Mouse (Mus musculus) CH12.LX (cell line): ENCODE results near the gene 1700008O03Rik. TPM values are rescaled to one million over a fixed set of nuclear protein-coding genes. Genes with fewer than 3 reads are reported as not detected.

Experiments used
- DNase-seq: peaks from one replicate; pipeline ENCODE4 v3.0.0-alpha.2; 2013; ENCODE audit errors: extremely low read depth
- H3K27ac ChIP-seq: 2 replicates; pipeline ENCODE4 v1.5.1; 2012; ENCODE audit warnings: low read depth, mild to moderate bottlenecking, control low read depth, moderate library complexity; ENCODE audit not compliant: insufficient read depth
- H3K27me3 ChIP-seq: replicated peaks from 2 replicates; pipeline ENCODE3; 2012; ENCODE audit warnings: inconsistent platforms
- H3K36me3 ChIP-seq, 2 experiments: replicated peaks in 1 of 2; 2 replicates each; pipeline versions ENCODE3 to v1.6.1; 2012; ENCODE audit warnings: inconsistent platforms in 1 of 2, low read length in 1 of 2, mild to moderate bottlenecking in 1 of 2, mixed read lengths in 1 of 2, moderate library complexity in 1 of 2; ENCODE audit not compliant: control insufficient read depth in 1 of 2, insufficient read depth in 1 of 2
- H3K4me1 ChIP-seq, 2 experiments: 2 replicates each; pipeline ENCODE4 v1.6.1; 2012; ENCODE audit warnings: inconsistent platforms in 1 of 2, moderate library complexity in 1 of 2; ENCODE audit not compliant: insufficient read depth in 2 of 2, control insufficient read depth in 1 of 2
- H3K4me2 ChIP-seq: 2 replicates; pipeline ENCODE4 v1.6.1; 2012; ENCODE audit warnings: low read depth, mild to moderate bottlenecking, control low read depth; ENCODE audit not compliant: poor library complexity, insufficient read depth, severe bottlenecking
- H3K4me3 ChIP-seq, 3 experiments: fragments of 150-350 bp in 1 of 3; sonication (generic) in 1 of 3; replicated peaks in 1 of 3; 2 replicates each; pipeline versions ENCODE3 to v1.5.1; 2011 to 2012; ENCODE audit warnings: low read depth in 2 of 3, low read length in 2 of 3, mild to moderate bottlenecking in 2 of 3, moderate library complexity in 2 of 3, control low read depth in 1 of 3, improper control_type of control experiment in 1 of 3, inconsistent platforms in 1 of 3, mixed read lengths in 1 of 3; ENCODE audit not compliant: poor library complexity in 1 of 3
- H3K79me2 ChIP-seq: replicated peaks from 2 replicates; pipeline ENCODE4 v1.6.1; 2012; ENCODE audit warnings: mild to moderate bottlenecking, moderate library complexity; ENCODE audit not compliant: control insufficient read depth, poor library complexity, insufficient read depth, severe bottlenecking; ENCODE audit errors: extremely low read depth
- H3K9ac ChIP-seq: 2 replicates; pipeline ENCODE4 v1.6.1; 2012; ENCODE audit warnings: low read depth, mild to moderate bottlenecking, control low read depth, moderate library complexity; ENCODE audit not compliant: insufficient read depth
- H3K9me3 ChIP-seq: replicated peaks from 2 replicates; pipeline ENCODE3; 2012; ENCODE audit warnings: low read length, inconsistent platforms, mixed read lengths
- CHD2 ChIP-seq: IDR thresholded peaks from 2 replicates; pipeline ENCODE4 v1.6.1; 2011; ENCODE audit warnings: low read length, improper control_type of control experiment
- CTCF ChIP-seq, 2 experiments: IDR thresholded peaks in 1 of 2; conservative IDR thresholded peaks in 1 of 2; 2 replicates each; pipeline ENCODE4 v1.5.1; 2011 to 2012; ENCODE audit warnings: low read depth in 2 of 2, low read length in 2 of 2, improper control_type of control experiment in 1 of 2, inconsistent platforms in 1 of 2, mild to moderate bottlenecking in 1 of 2, moderate library complexity in 1 of 2
- E2F4 ChIP-seq: IDR thresholded peaks from 2 replicates; pipeline ENCODE4 v1.6.1; 2011; ENCODE audit warnings: low read depth, low read length, improper control_type of control experiment; ENCODE audit not compliant: insufficient replicate concordance
- ELF1 ChIP-seq: IDR thresholded peaks from 2 replicates; pipeline ENCODE4 v1.6.1; 2014; ENCODE audit warnings: low read depth, mild to moderate bottlenecking, inconsistent platforms, low read length, improper control_type of control experiment
- ETS1 ChIP-seq: conservative IDR thresholded peaks from 2 replicates; pipeline ENCODE4 v1.6.1; 2012; ENCODE audit warnings: low read depth, mild to moderate bottlenecking, inconsistent platforms, low read length, improper control_type of control experiment, moderate library complexity
- GABPA ChIP-seq: IDR thresholded peaks from 2 replicates; pipeline ENCODE4 v1.6.1; 2012; ENCODE audit warnings: low read depth, low read length, improper control_type of control experiment, inconsistent platforms; ENCODE audit not compliant: insufficient replicate concordance
- HCFC1 ChIP-seq: IDR thresholded peaks from 2 replicates; pipeline ENCODE4 v1.6.1; 2012; ENCODE audit warnings: low read depth, mild to moderate bottlenecking, inconsistent platforms, low read length, improper control_type of control experiment
- KAT2A ChIP-seq: IDR thresholded peaks from 2 replicates; pipeline ENCODE4 v1.6.1; 2012; ENCODE audit warnings: low read length, improper control_type of control experiment, inconsistent platforms; ENCODE audit not compliant: insufficient replicate concordance
- MAFK ChIP-seq: IDR thresholded peaks from 2 replicates; pipeline ENCODE4 v1.6.1; 2011; ENCODE audit warnings: low read length, improper control_type of control experiment; ENCODE audit not compliant: insufficient replicate concordance
- MXI1 ChIP-seq: IDR thresholded peaks from 2 replicates; pipeline ENCODE4 v1.6.1; 2011; ENCODE audit warnings: mild to moderate bottlenecking, low read depth, low read length, improper control_type of control experiment
- NELFE ChIP-seq: IDR thresholded peaks from 2 replicates; pipeline ENCODE4 v1.6.1; 2011; ENCODE audit warnings: low read depth, low read length, improper control_type of control experiment
- NRF1 ChIP-seq: IDR thresholded peaks from 2 replicates; pipeline ENCODE4 v1.6.1; 2014; ENCODE audit warnings: low read depth, mild to moderate bottlenecking, inconsistent platforms, low read length, improper control_type of control experiment, moderate library complexity
- PAX5 ChIP-seq: IDR thresholded peaks from 2 replicates; pipeline ENCODE4 v1.6.1; 2012; ENCODE audit warnings: low read length, inconsistent platforms, mixed read lengths
- POLR2A ChIP-seq: IDR thresholded peaks from 2 replicates; pipeline ENCODE4 v1.6.1; 2011; ENCODE audit warnings: low read depth, mild to moderate bottlenecking, improper control_type of control experiment, low read length
- POLR2AphosphoS2 ChIP-seq: IDR thresholded peaks from 2 replicates; pipeline ENCODE4 v1.6.1; 2011; ENCODE audit warnings: low read depth, low read length, improper control_type of control experiment
- RAD21 ChIP-seq: IDR thresholded peaks from 2 replicates; pipeline ENCODE4 v1.6.1; 2011; ENCODE audit warnings: low read depth, mild to moderate bottlenecking, low read length, improper control_type of control experiment, moderate library complexity
- SMC3 ChIP-seq: IDR thresholded peaks from 2 replicates; pipeline ENCODE4 v1.6.1; 2011; ENCODE audit warnings: low read depth, low read length, improper control_type of control experiment
- TCF12 ChIP-seq: IDR thresholded peaks from 2 replicates; pipeline ENCODE4 v1.6.1; 2014; ENCODE audit warnings: low read depth, mild to moderate bottlenecking, inconsistent platforms, low read length, improper control_type of control experiment
- USF1 ChIP-seq: IDR thresholded peaks from 2 replicates; pipeline ENCODE4 v1.6.1; 2014; ENCODE audit warnings: low read depth, mild to moderate bottlenecking, inconsistent platforms, low read length, improper control_type of control experiment
- ZC3H11A ChIP-seq: IDR thresholded peaks from 2 replicates; pipeline ENCODE4 v1.6.1; 2012; ENCODE audit warnings: low read depth, mild to moderate bottlenecking, inconsistent platforms, low read length, improper control_type of control experiment
- ZMIZ1 ChIP-seq: IDR thresholded peaks from 2 replicates; pipeline ENCODE4 v1.6.1; 2012; ENCODE audit warnings: low read depth, mild to moderate bottlenecking, inconsistent platforms, low read length, improper control_type of control experiment
- ZNF384 ChIP-seq: IDR thresholded peaks from 2 replicates; pipeline ENCODE4 v1.6.1; 2012; ENCODE audit warnings: low read depth, low read length, improper control_type of control experiment, inconsistent platforms
- dilution Hi-C: fragments of 300-500 bp; cut with MboI; formaldehyde crosslinking; loops from 2 replicates; pipeline ENCODE4 v1.14.3; 2020; ENCODE audit warnings: low sequenced_read_pairs; ENCODE audit not compliant: extremely low pct_unique_long_range_greater_than_20kb, extremely low pct_ligation_motif_present
- in situ Hi-C: fragments of 300-500 bp; cut with MboI; formaldehyde crosslinking; loops from 3 replicates; pipeline ENCODE4 v1.14.3; 2019; ENCODE audit warnings: low sequenced_read_pairs, low pct_ligation_motif_present, low pct_unique_long_range_greater_than_20kb, mixed read lengths
- polyA plus RNA-seq: library from polyadenylated mRNA; unstranded; fragments of >175 nt; gene quantifications from 2 replicates; pipeline ENCODE4 v1.2.1, GENCODE M21; 2012; ENCODE audit warnings: low read depth; ENCODE audit not compliant: insufficient read length
- total RNA-seq, 2 experiments: library from RNA; depleted of rRNA; stranded (reverse); fragments of 300-350 nt in 1 of 2; fragments of >200 nt in 1 of 2; gene quantifications; 2 replicates each; pipeline ENCODE4 v1.2.3; 2012 to 2014

Gene 1700008O03Rik
- total and polyA plus RNA-seq, 3 experiments = 0.74 to 0.81 TPM; not detected in 1

DNA sequence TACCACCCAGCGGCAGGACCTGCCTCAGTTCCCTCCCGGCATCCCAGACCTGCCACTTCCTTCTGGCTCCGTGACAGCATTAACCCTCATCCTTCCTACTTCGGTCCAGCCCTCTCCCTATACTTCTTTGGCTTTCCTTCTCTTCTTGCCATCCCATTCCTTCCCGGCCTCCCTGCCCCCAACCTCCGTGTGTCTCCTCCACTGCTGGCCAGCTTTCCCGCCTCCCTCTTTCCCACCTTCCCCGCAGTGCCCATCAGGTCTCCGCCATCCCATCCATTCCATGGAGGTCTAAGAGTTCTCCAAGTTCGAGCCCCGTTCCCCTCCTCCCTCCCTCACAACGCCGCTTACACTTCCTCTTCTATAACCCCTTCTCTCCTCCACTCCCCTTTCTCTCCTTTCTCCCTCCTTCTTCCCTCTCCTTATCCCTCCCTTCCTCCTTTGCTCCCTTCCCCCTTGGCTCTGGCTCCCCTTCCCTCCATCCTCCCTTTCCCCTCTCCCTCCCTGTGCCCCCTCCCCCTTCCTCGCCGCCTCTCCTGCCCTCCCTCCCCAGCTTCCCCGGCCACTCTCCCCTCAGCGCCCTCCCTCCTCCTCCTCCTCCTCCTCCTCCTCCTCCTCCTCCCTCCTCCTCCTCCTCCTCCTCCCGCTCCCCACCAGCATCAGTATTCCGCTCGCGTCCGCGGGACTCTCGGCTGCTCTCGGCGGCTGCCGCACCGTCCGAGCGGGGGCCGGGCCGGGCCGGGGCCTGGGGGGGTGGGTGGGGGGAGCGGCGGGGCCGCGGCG, 42.7 kb upstream of the 1700008O03Rik start:
- no peaks in the 10 kb centered on the region for H3K36me3 ChIP-seq
- H3K4me3 ChIP-seq = no peak overlapping the region
- in situ Hi-C loops = no loop called here
- H3K4me2 ChIP-seq = no peak overlapping the region
- no peaks in the 10 kb centered on the region for H3K9me3 ChIP-seq
- H3K79me2 ChIP-seq = no peaks in the 10 kb centered on the region
- no peak overlapping the region for H3K27ac ChIP-seq
- H3K27me3 ChIP-seq = peaks cover 79% of the 10 kb centered on the region
- no peak for DNase-seq
- H3K9ac ChIP-seq = no peak overlapping the region
- dilution Hi-C loops = no loop called here
- no peak for TF ChIP-seq NRF1
- TF ChIP-seq ELF1 = no peak
- TF ChIP-seq MXI1 = no peak
- no peak for TF ChIP-seq ETS1
- TF ChIP-seq E2F4 = no peak
- TF ChIP-seq SMC3 = no peak
- TF ChIP-seq KAT2A = no peak
- TF ChIP-seq HCFC1 = no peak
- no peak for TF ChIP-seq POLR2AphosphoS2
- no peak for TF ChIP-seq RAD21
- TF ChIP-seq NELFE = no peak
- TF ChIP-seq TCF12 = no peak
- no peak for TF ChIP-seq MAFK
- no peak for TF ChIP-seq CHD2
- TF ChIP-seq ZC3H11A = no peak
- TF ChIP-seq GABPA = no peak
- no peak for TF ChIP-seq ZNF384
- TF ChIP-seq CTCF (conservative IDR thresholded peaks at IDR 0.05 in 1 of 2, IDR thresholded peaks at IDR 0.05 in 1 of 2; ENCODE audit: low read depth in 2 of 2, low read length in 2 of 2) = no peak
- peaks cover 2 to 9% of the 10 kb centered on the region in 2 experiments; a peak in 3 of 4 replicates for H3K4me1 ChIP-seq

DNA sequence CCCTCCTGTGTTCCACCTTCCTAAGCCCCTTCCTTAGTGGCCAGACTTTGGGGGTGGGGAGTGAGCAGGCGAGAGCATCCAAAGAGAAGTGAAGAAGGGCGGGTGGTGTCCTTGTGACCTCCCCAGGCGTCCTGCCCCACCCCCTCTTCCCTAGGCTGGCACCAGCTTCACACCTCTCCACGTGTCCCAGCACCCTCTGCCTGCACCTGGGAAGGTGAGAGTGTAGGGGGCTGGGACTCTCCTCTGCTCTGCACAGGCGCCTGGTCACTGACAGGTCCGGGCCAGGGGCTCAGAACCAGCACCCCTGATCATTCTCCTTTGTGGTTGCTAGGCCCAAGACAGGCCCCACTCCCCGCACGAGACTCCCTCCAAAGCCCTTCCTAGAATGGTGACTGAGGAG, 42.0 kb upstream of the 1700008O03Rik start:
- DNase-seq = no peak
- H3K27me3 ChIP-seq = peaks cover 83% of the 10 kb centered on the region
- H3K27ac ChIP-seq = no peak overlapping the region
- H3K4me2 ChIP-seq = no peak overlapping the region
- dilution Hi-C loops (no loop called here), in situ Hi-C loops (no loop called here)
- no peaks in the 10 kb centered on the region for H3K36me3 ChIP-seq
- H3K79me2 ChIP-seq = no peaks in the 10 kb centered on the region
- H3K4me1 ChIP-seq = peaks cover 2 to 5% of the 10 kb centered on the region in 2 experiments; a peak in 2 of 4 replicates
- H3K9ac ChIP-seq = no peak overlapping the region
- H3K4me3 ChIP-seq = no peak overlapping the region
- no peaks in the 10 kb centered on the region for H3K9me3 ChIP-seq
- TF ChIP-seq ELF1 = no peak
- no peak for TF ChIP-seq ZMIZ1
- no peak for TF ChIP-seq CTCF (conservative IDR thresholded peaks at IDR 0.05 in 1 of 2, IDR thresholded peaks at IDR 0.05 in 1 of 2; ENCODE audit: low read depth in 2 of 2, low read length in 2 of 2)
- no peak for TF ChIP-seq GABPA
- TF ChIP-seq RAD21 = no peak
- TF ChIP-seq POLR2A = no peak
- TF ChIP-seq PAX5 = no peak
- TF ChIP-seq USF1 = no peak
- TF ChIP-seq, all 38 proteins: peak for 0
